Mouse (Mus musculus): ENCODE data around the gene 4930512M02Rik.

4930512M02Rik gene

GRCm38 (mm10) chr11:11564266-11565044, 63.2 kb downstream of the 4930512M02Rik start:
- DNase-seq, result no peak

- DNase-seq, result no peak
These were observed 66.5 kb downstream of the 4930512M02Rik start for GRCm38 (mm10) chr11:11561118-11561517.

GRCm38 (mm10) chr11:11559099-11559686, 68.4 kb downstream of the 4930512M02Rik start:
- no peak for DNase-seq

- DNase-seq, result no peak
These were observed 69.0 kb downstream of the 4930512M02Rik start for GRCm38 (mm10) chr11:11558662-11559061.

- DNase-seq, result peak; percentile 58 to 71
These were observed 70.3 kb downstream of the 4930512M02Rik start for GRCm38 (mm10) chr11:11557173-11557967.

- no peak for DNase-seq
These were observed 71.4 kb downstream of the 4930512M02Rik start for GRCm38 (mm10) chr11:11556186-11556585.

GRCm38 (mm10) chr11:11555563-11555962, 72.1 kb downstream of the 4930512M02Rik start:
- DNase-seq, result peak; percentile 14 to 53

- peak; percentile 24 to 43 for DNase-seq
These were observed 79.9 kb downstream of the 4930512M02Rik start for GRCm38 (mm10) chr11:11547597-11548240.

GRCm38 (mm10) chr11:11546903-11547511, 80.6 kb downstream of the 4930512M02Rik start:
- DNase-seq, result no peak

GRCm38 (mm10) chr11:11545948-11546347, 81.7 kb downstream of the 4930512M02Rik start:
- no peak for DNase-seq

Measured in kidney, postnatal 25 days (tissue).